Mouse (Mus musculus) heart, adult 2 months (tissue): ENCODE data around the gene Kcnc3.

Experiments
- CTCF ChIP-seq: fragments of 200-600 bp; IDR thresholded peaks from 2 replicates; pipeline ENCODE4 v1.8.1; 2022; ENCODE audit warnings: antibody characterized with exemption, mild to moderate bottlenecking, moderate library complexity
- POLR2A ChIP-seq: fragments of 200-500 bp; IDR thresholded peaks from 2 replicates; pipeline ENCODE4 v1.6.1; 2011; ENCODE audit warnings: mild to moderate bottlenecking, low read depth, low read length, control low read depth; ENCODE audit not compliant: insufficient read depth

DNA sequence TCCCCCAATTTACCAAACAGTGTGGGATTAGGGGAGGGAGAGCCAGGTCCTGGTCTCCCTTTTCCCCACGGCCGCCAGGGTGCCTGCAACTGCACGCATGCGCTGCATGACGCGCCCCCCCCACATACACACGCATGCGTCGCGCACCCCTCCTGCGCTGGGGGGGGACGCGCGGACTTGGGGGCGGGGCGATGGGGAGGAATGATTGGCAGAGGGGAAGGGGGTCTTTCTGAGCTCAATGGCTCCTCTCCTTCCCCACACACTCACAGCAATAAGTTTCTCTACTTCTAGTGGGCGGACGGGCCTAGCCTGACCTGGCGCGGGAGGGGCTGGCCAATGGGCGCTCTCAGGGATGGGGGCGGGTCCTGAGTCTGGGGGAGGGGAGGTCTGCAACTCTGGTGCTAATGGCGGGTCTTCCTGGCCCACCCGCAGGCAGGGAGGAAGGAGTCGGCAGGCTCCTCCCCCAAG is 13.7 kb downstream of the Kcnc3 start:
- TF ChIP-seq CTCF (peak; percentile 38), POLR2A (no peak)
